Mouse (Mus musculus) retina, embryonic 14.5 days (tissue): ENCODE results near the gene Ust.

Experiments used
- DNase-seq: peaks from one replicate; pipeline ENCODE4 v3.0.0-alpha.2; 2015; ENCODE audit warnings: low spot score

Ust gene

GRCm38 (mm10) chr10:8330006-8330405, 188.6 kb downstream of the Ust start:
- DNase-seq: no peak

- DNase-seq: peak; percentile 79
Measured at GRCm38 (mm10) chr10:8323304-8323765, 195.3 kb downstream of the Ust start.

- no peak for DNase-seq
Measured at GRCm38 (mm10) chr10:8320771-8321170, 197.9 kb downstream of the Ust start.

GRCm38 (mm10) chr10:8309435-8309834, 209.2 kb downstream of the Ust start:
- DNase-seq: no peak

DNA sequence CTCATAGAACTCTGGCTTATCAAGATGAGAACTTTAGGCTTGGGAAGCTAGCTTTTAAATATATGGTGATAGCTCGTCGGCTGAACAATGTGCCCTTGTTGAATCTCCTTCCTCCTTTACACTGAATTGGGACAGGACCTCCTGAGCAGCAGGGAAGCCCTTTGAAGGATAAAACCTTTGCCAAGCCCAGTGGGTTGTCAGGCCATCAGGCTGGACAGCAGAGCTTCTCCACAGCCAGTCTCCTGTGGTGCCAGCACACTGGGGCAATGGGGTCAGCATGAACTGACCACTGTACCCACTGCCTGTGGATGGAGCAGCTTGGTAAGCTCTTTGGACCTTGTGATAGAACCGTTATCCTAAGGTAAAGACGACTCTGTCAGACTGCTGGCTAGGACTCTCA, 214.4 kb downstream of the Ust start:
- no peak for DNase-seq

- DNase-seq: no peak
Measured at GRCm38 (mm10) chr10:8299166-8299565, 219.5 kb downstream of the Ust start.

GRCm38 (mm10) chr10:8297214-8297613, 221.4 kb downstream of the Ust start:
- DNase-seq: no peak

GRCm38 (mm10) chr10:8290661-8291060, 228.0 kb downstream of the Ust start:
- no peak for DNase-seq

- DNase-seq: no peak
Measured at GRCm38 (mm10) chr10:8287350-8287791, 231.3 kb downstream of the Ust start.

DNA sequence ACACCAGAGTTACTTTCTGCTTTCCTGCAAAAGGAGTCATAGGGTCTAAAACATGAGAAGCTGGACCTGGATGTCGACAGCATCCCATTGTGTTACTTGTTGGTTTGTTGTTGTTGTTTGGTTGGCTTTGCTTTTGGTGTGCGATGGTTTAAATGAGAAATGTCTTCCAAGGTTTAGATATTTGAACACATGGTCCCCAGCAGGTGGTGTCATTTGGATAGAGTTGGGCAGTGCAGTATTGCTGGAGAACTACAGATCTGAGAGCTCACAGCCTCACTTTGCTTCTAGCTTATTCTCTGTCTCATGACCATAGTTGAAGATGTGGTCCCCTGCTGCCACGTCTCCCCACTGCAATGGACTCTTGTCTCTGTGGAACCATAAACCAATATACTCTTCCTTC, 234.6 kb downstream of the Ust start:
- DNase-seq: no peak

GRCm38 (mm10) chr10:8277094-8277493, 241.5 kb downstream of the Ust start:
- DNase-seq: no peak

DNA sequence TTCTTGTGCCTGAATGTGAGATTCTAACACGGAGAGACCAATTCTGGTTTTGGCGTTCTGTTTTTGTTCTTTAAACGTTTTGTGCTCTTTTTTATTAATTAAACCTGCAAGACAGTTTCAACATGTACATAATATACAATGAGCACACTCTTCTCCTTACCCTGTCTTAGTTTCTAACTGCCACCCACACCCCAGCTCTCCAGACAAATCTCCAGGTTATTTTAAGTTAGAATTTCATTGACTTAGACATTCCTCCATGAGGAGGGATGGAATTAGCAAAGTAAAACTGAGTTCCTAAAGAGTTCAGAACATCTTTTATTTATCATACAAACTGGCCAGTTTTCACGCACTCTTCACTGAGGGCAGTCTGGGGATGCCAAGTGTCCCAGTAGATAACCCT, 248.9 kb downstream of the Ust start:
- no peak for DNase-seq

DNA sequence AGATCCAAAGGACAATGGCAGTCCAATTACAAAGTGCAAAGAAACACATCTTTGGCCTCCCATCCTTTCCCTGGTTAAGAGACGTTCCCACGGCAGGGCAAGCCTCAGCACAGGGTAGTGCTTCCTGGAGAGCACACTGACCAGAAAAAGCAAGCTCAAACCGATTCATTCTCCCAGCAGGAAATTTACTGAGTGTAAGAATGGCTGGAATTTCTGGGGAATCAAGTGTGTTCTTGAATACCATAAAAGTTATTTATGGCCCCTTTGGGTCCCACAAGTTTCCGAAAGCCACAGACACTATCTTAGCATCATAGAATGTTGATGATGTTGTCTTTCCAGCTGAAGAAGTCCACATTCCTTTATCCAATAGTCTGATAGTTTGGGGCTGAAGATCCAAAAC, 258.9 kb downstream of the Ust start:
- DNase-seq: no peak

- no peak for DNase-seq
Measured at GRCm38 (mm10) chr10:8250005-8250404, 268.6 kb downstream of the Ust start.

DNA sequence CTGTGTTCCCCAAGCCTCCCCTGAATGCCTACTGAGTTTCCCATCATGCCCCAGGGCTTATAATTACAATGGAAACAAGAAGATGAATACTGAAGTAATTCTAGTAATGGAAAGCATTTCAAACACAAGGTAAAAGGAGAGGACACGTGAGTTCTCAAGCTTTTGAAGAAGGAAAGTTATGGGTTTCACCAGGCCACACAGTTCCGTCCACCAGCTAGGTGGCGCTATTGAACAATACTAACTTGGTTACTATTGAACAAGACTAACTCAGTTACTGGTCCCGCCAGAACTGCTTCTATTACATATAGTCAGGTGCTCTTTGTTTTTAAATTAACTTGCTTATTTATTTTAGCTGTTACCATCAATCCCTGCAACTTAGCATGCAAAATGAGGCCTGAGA, 276.3 kb downstream of the Ust start:
- DNase-seq: peak; percentile 79

GRCm38 (mm10) chr10:8240703-8241102, 277.9 kb downstream of the Ust start:
- no peak for DNase-seq

DNA sequence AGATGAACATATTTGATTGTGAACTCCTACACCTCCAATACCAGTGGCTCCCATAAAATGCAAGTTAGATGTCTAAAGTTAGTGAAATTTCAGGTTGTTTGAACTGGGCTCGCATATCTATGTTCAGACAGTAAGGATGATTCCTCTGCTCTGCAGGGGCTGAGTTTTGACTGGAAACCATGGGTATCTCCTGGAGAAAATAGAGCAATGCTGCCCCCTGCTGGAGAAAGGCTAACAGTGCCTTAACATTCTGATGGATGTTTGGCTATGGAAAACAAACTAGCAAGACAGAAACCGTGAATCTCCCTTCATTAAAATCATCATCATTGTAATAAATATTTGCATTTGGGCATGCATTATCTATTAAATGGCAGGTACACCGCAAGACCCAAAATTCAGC, 278.4 kb downstream of the Ust start:
- peak; percentile 87 for DNase-seq

GRCm38 (mm10) chr10:8236780-8237571, 281.6 kb downstream of the Ust start:
- DNase-seq: no peak

DNA sequence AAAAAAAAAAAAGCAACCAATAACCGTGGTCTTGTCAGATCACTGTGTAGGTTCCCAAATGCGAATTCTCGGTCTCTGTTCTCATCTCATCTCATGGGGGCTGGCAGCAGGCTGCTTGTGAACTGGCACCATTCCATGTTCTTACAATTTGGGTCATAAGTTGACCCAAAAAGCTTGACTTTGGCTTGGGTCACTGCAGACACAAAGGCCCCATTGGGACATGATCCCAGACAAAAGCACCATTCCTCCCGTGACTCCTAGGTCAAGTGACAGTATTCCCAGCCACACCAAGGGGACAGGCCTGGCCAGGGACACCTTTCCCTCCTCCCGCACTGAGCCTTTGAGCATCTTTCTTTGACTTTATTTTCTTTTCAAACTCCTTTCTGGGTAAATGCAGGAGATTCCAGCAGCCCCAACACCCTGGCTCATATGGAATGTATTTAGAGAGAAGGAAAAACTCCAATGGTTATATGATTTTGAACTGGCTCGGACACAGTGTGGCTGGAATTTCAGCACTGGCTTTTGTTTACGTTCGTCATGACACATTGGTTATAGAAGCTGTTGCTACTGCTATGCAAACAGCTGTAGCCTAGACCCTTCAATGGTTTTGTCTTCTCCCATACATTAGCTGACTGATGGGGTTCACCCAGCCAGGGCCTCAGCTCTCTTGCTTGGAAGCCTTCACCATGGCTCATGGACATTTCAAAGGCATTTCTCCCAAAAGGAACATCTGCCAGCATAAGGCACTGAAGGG, 285.3 kb downstream of the Ust start:
- DNase-seq: no peak

DNA sequence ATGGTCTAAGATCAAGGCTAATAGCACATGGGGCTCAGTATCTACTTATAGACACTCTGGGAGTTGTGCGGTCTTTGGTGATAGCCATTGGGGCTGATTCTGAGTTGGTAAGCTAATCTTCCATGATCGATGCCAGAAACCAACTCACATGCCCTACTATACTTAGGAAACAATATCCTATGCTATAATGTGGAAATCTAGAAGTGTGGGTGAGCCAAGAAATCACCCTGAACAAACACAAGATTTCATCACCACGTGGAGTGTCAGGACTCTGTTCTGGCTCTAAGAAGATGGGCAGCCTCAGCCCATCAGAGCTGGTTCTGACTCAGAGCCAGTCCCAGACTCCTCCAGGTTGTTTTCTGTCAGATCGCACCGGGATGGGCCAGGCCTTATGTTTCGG, 286.1 kb downstream of the Ust start:
- DNase-seq: no peak

DNA sequence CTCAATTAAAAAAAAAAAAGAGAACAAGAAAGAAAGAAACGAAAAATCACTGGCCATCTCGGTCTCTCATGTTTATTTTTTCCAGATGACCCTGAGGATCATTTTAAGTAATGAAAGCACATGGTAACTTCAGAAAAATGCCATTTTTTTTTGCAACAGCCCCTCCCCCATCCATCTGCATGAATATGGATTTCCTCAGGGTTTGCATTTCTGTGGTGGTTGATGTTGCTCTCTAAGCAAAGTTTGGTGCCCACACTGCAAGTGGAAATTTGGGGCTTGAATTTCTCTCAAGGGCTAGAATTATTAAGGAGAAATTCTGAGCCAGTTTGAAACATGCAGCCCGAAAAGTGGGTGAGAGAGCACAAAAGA, 290.3 kb downstream of the Ust start:
- DNase-seq: no peak

DNA sequence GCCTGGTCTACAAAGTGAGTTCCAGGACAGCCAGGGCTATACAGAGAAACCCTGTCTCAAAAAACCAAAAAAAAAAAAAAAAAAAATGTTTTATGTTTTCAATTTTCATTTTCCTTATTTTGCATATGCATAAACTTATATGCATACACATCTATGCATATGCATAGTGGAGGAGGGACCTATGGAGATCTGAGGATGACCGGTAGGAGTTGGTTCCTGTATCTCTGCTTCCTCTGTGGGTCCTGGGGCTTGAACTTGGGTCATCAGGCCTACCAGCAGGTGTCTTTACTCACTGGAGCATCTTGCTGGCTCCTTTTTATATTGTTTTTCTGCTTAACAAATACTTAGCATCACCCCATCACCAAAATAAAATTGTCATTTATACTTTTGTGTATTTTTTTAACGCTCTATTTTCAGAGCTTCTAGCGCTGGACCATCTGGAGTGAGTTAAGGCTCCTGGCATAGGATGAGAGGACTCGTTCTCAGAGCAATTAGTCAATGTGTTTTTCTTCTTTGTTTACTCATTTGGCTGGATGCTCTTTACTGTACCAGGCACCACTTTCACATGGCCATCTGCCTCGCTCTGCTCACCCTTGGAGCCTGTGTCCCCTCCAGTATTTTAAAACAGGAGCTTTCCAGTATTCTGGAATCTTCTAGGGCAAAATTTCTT, 290.8 kb downstream of the Ust start:
- DNase-seq: no peak

- DNase-seq: no peak
Measured at GRCm38 (mm10) chr10:8226650-8227049, 292.0 kb downstream of the Ust start.
